Mouse (Mus musculus) gonadal fat pad, adult 2 months (tissue): ENCODE measurements around the gene Exosc7. TPM values are rescaled to one million over a fixed set of nuclear protein-coding genes. Genes with fewer than 3 reads are reported as not detected.

Source experiments
- DNase-seq: peaks from one replicate; pipeline ENCODE4 v3.0.0-alpha.2; 2012; ENCODE audit warnings: low read depth
- polyA plus RNA-seq: library from polyadenylated mRNA; depleted of rRNA; stranded (reverse); fragments of >200 nt; gene quantifications from 2 replicates; pipeline ENCODE4 v1.2.3, GENCODE M21; 2012; rRNA removed

Exosc7 gene
- polyA plus RNA-seq, result 25.5 and 26.0 TPM in 2 replicates

DNA sequence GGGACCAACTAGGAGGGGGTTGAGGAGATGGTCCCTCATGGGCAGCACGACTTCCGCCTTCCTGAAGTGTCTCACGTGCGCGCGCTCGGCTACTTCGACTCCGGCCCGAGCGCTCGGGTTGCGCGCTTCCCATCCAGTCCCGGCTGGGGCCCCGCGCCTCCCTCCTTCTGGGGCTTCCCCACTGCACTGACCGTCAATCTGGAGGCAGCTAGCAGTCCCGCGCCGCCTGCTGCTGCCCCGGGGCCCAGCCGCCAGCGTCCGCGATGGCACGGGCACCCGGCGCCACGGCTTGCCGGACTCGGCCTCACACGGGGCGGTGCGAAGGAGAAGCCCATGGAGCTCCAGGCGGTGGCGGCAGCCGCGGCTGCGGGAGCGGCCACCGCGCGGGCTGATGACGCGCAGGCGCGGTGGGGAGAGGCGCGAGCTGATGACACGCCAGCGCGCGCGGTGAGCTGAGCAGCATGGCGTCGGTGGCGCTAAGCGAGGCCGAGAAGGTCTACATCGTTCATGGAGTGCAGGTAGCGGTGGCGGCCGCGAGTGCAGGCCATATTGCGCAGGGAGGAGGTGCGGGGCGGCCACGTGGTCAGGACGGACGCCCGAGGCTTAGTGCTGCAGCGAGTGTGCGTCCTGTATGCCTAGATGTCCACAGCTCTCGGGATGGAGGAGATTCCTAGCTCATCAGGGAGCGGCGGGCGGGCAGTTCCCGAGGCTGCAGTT is at the start of gene Exosc7, which contains the start of gene Zdhhc3:
Gene Exosc7 (plus strand): TSS at position 411 of the 717 bp plus-strand sequence.
Gene Zdhhc3 (minus strand): TSS at position 401 of the 717 bp plus-strand sequence.
- no peak for DNase-seq

DNA sequence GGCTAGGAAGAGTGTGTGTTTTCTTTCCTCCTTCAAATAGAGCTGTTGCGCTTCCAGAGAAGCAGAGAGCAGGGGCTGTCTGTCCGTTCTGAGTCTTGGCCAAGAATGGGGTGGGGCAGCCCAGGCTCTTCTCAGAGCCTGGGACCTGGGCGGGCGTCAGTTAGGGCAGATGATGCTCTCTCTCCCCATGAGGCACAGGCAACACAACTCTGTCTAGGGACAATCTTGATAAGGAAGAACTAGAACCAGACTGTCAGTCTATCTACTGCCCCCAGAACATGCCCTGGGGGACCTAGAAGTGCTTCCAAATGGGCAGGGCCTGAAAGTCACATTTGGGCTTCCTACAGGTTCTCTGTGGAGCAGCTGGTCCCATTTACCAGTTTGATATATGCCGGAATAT is 33.9 kb upstream of the Exosc7 start:
- DNase-seq, result no peak

- DNase-seq, result no peak
Observed at GRCm38 (mm10) chr9:123080355-123080754, 32.7 kb upstream of the Exosc7 start.

DNA sequence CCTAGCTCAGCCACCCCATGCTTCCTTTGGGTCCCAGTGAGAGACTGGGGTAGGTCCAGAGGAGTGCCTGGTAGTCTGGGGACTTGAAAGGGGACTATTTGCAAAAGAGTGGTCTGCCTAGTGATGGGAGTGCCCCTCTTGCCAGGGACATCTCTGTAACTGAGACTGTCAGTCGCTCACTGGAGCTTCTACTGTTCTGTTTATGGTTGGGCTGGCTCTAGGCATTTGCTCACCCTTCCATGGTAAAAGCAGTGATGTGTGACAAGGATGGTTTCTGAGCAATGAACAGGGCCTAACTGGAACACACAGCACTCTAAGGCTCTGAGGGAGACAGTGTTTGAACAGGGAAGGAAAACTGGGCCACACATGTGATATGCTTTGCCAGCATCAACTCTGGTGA is 32.2 kb upstream of the Exosc7 start:
- no peak for DNase-seq

DNA sequence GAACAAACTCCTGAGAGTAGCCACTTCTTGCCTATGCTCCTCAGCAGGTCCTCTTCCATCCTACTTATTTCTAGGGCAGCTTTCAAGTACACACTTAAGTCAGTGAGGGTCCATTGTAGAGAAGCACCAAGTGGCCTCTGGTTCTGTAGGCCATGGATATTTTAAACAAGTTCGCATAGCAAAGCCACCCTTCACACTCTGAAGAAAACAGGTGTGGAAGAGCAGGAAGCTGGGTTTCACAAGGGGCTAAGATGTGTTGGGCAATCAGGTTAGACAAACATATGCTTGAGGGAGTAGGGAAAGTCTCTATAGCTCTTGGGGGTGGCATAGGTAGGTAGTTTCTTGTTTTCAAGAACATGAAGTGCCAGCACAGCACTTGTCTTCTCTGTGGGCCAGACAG is 27.6 kb upstream of the Exosc7 start:
- DNase-seq, result no peak

- no peak for DNase-seq
Observed at GRCm38 (mm10) chr9:123087558-123087957, 25.5 kb upstream of the Exosc7 start.

DNA sequence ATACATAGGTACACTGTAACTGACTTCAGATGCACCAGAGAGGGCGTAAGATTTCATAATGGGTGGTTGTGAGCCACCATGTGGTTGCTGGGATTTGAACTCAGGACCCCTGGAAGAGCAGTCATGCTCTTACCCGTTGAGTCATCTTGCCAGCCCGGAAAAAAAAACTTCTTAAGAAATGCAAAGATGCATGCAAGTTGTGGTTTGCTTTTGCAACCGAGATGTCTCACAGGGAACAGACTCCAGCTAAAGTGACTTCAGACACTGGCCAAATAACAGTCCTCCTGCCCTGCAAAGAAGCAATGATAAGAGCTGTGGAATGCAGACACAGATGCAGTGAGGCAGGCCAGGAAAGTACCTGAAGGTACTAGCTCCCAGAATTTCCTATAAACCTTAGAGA is 22.2 kb upstream of the Exosc7 start:
- no peak for DNase-seq

- DNase-seq, result no peak
Observed at GRCm38 (mm10) chr9:123099631-123100455, 13.2 kb upstream of the Exosc7 start.

DNA sequence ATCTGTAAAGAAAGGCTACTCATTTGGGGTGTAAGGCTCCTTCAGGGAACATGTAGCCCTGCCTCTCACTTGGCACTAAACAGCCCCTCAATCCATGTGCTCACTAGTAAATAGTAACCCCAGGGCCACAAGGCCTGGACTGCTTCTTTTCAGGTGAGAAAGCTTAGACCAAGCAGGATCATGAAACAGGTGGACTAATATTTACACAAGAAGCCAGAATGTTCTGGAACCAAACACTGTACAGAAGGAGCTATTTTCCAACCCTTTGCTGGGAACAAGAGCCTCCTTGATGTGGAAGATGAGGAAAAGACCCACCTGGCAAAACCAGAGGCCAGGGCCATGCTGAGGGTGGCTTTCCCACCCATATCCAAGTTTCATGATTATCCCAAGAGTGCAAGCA is 9.6 kb upstream of the Exosc7 start:
- no peak for DNase-seq

DNA sequence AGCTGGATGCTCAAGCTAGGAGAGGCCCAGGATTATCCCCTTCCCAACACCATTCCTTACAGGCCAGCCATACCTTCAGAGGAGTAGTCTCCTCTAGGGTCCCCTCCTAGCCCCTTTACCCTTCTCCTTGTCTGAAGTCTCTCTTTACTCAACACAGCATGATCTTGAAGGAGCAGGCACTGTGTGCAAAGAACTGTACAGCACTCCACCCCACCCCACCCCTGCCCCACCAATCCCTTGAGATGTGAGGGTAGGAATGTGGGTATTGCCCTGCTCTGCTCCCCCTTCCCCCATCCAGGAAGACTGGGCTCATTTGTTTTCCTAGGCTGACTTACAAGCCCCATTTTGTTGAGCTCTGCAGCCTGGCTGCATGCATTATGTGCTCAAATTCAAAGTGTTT is 8.7 kb upstream of the Exosc7 start:
- DNase-seq, result no peak

GRCm38 (mm10) chr9:123107186-123107585 is 5.8 kb upstream of the Exosc7 start:
- DNase-seq, result no peak

GRCm38 (mm10) chr9:123109188-123109587 is 3.8 kb upstream of the Exosc7 start:
- DNase-seq, result no peak

GRCm38 (mm10) chr9:123111751-123112221 is 1.2 kb upstream of the Exosc7 start:
- DNase-seq, result no peak

GRCm38 (mm10) chr9:123113931-123114330 is 916 bp downstream of the Exosc7 start:
- DNase-seq, result no peak

DNA sequence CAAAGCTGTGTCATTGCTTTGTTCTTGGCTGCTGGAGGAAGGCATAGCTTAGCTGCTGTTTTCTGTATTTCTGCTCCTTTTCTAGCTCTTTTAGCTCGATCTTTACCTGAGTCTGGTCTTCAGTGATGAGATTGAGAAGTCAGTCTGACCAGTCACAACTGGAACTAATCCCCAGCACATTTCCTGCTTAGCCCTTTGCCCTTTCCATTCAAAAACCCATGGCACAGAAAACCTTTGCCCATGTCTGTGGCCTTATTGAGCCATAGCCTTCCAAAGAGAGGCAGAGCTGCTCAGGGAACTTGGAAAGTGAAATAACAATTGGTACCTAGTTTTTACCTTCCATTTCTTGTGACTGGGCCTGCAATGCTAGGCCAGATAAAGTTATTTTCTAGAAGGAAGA is 2.6 kb downstream of the Exosc7 start:
- no peak for DNase-seq

DNA sequence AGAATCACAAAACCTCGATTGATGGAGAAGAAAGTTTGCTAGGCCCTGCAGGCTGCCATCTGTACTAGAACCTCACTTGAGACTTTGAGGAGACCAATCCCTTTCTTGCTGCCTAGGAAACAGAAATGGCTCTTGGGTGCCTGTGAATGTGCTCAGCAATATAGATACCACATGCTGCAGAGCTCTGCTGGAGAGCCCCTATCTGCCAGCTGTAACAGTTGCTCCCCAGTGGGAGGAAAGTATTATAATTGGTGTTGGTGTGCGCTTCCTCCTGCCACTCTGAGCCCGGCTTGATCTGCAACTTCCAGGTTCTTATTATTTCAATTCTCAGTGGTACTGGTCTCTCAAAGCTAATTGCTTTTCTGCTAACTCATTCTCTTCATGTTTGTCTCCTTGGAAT is 10.0 kb downstream of the Exosc7 start:
- DNase-seq, result no peak

DNA sequence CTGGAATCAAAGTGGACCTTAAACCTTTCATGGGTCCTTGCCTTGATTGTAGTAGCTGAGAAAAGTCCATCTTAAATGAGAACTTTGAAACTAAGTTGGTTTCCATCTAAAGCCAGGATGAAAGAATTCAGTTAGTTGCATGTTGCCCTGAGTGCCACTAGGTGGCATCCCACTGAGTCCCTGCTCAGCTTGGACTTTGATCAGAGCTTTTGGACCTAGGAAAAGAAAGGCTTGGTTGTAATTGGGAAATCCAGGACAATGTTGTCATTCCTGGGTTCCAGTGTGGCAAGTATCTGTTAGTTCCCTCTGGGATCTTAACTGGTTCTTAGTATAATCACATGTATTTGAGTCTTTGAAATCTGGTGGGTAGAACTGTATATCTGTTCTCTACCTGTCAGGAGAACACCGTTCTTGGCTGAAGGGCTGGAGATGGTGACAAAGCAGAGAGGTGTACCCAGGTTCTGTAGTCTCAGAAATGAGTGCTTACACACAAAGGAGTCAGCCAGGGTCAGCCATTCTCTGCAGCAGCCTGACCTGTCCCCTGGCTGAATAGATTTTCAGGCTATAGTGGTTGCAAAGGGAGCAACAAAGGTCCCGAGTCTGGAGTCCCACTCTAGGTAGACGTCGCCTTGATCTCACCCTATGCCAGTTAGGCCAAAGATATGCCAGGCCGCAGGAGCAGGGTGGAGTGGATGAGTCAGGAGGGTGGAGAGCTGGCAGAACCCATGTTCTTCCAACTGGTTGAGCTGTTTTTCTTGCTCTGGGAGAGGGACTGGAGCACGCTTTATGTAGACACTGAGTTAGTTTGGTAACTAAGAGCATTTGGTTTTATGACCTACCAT is 10.8 kb downstream of the Exosc7 start:
- no peak for DNase-seq

DNA sequence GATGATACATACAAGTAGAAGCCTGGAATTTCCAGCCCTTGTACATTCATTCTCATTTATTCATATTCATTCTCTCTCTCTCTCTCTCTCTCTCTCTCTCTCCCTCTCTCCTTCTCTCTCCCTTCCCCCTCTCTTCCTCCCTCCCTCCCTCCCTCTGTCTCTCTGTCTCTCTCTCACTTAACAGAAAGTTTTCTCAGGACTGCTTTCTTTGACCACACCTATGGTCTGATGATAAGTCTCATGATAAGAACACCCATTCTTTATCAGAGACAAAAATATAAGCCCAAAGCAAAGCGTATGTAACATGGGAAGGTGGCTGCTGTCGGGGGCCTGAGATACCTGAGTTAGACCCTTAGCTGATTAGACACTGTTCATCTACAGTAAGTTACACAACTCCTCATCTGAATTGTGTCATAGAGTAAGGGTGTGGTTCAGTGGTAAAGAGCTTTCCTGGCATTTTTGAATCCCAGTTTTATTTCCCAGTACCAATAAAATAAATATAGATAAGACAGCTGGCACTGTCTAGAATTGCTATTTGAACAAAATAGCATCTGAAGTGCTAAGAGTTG is 11.5 kb downstream of the Exosc7 start:
- no peak for DNase-seq

GRCm38 (mm10) chr9:123127663-123128062 is 14.6 kb downstream of the Exosc7 start:
- DNase-seq, result no peak

- no peak for DNase-seq
Observed at GRCm38 (mm10) chr9:123132994-123133393, 20.0 kb downstream of the Exosc7 start.

GRCm38 (mm10) chr9:123136953-123137682 is 24.1 kb downstream of the Exosc7 start:
- DNase-seq, result peak; percentile 84
